Mouse (Mus musculus) spleen, postnatal 0 days (tissue): ENCODE measurements around the gene Gm13089. TPM values are rescaled to one million over a fixed set of nuclear protein-coding genes. Genes with fewer than 3 reads are reported as not detected.

Experiments used
- polyA plus RNA-seq: library from polyadenylated mRNA; unstranded; fragments of >200 nt; fragmentation: Nextera tagmentation; extraction: Ambion mirVana; gene quantifications from 2 replicates; pipeline ENCODE4 v1.2.1, GENCODE M21; 2015

Gene Gm13089
- not detected in 2 replicates for polyA plus RNA-seq

GRCm38 (mm10) chr4:143702611-143703010 is at the start of gene Gm13089:
TSS of gene Gm13089 (minus strand) at chr4:143702711.

DNA sequence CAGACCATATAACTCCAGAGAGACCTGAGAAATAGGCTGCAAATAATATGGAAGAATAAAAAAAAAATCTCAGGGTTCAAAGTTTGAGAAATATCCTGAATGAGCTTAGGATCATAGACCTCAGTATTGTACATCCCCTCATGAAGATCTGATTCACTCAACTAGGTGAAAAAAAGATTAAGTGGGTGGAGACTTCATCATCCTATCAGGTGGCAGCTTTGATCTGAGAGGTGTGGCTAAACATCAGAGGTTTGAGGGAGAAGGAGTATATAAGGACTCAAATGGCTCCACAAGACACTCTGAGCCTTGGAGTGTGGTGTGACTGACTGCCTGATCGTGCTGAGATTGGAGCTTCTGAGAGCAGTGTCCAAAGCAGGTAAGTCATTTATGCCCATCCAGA is 16.6 kb upstream of the Gm13089 start, which contains the start of gene Gm13078:
TSS of gene Gm13078 (plus strand) at position 301 of the 400 bp plus-strand sequence.

DNA sequence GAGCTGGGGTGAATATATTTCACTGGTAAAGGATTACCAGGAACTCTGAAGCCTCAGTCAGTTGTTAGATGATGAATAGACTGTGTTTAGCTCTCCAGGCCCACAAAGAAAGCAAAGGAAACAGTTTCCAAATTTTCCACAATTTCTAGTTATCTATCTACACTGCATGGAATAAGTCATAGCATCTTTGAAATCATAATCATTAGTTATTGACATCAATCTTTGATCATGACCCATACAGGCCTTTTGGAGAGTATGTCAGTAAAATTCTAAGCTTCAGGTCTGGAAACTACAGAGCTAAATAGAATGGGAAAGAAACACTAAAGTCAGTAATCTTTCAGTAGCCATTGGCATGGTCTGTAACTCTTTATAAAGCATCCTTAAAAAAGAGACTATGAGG is 45.4 kb downstream of the Gm13089 start, which contains the start of gene Gm13088:
TSS of gene Gm13088 (minus strand) at position 101 of the 400 bp plus-strand sequence.

Other genes with a start within 250 kb of the Gm13089 start
- not detected in 2 replicates for gene Gm13043, start 191.4 kb downstream of the Gm13089 start, polyA plus RNA-seq
- gene Gm13040, start 166.8 kb downstream of the Gm13089 start, polyA plus RNA-seq = not detected in 2 replicates
- not detected in 2 replicates for gene BC080695, start 151.0 kb downstream of the Gm13089 start, polyA plus RNA-seq
- gene Gm13057, start 151.0 kb downstream of the Gm13089 start, polyA plus RNA-seq = not detected in 2 replicates
- not detected in 2 replicates for gene Gm13083, start 87.7 kb downstream of the Gm13089 start, polyA plus RNA-seq
- gene Gm13088, start 45.5 kb downstream of the Gm13089 start, polyA plus RNA-seq = not detected in 2 replicates
- not detected in 2 replicates for gene Gm13078, start 16.7 kb upstream of the Gm13089 start, polyA plus RNA-seq
- gene Gm13023, start 86.6 kb upstream of the Gm13089 start, polyA plus RNA-seq = not detected in 2 replicates
- gene Gm13084, start 113.4 kb upstream of the Gm13089 start, polyA plus RNA-seq = not detected in 2 replicates
- gene Gm13103, start 143.8 kb upstream of the Gm13089 start, polyA plus RNA-seq = not detected in 2 replicates
- not detected in 2 replicates for gene Pramef6, start 197.7 kb upstream of the Gm13089 start, polyA plus RNA-seq
- not detected in 2 replicates for gene Pramef25, start 248.3 kb upstream of the Gm13089 start, polyA plus RNA-seq